Mouse (Mus musculus) neural tube, embryonic 11.5 days (tissue): ENCODE measurements around the gene Naa11. TPM values are rescaled to one million over a fixed set of nuclear protein-coding genes. Genes with fewer than 3 reads are reported as not detected.

Source experiments
- ATAC-seq: fragments of 200-750 bp; cut with Nextera tagmentation; 2 replicates; pipeline ENCODE4 v1.8.0; 2017; ENCODE audit warnings: moderate number of reproducible peaks, mild to moderate bottlenecking, moderate TSS enrichment, moderate library complexity; ENCODE audit not compliant: insufficient read depth, low FRiP score, low TSS enrichment
- DNase-seq: peaks from one replicate; pipeline ENCODE4 v3.0.0-alpha.2; 2015; ENCODE audit warnings: low spot score
- H3K27ac ChIP-seq: fragments of 300-500 bp; sonication (generic); 2 replicates; pipeline ENCODE4 v1.5.1; 2014; ENCODE audit warnings: low read depth, mild to moderate bottlenecking, low read length
- H3K27me3 ChIP-seq: fragments of 300-500 bp; sonication (generic); 2 replicates; pipeline ENCODE4 v1.6.1; 2014; ENCODE audit warnings: mild to moderate bottlenecking, low read length, mixed read lengths; ENCODE audit not compliant: control insufficient read depth, insufficient read depth
- H3K36me3 ChIP-seq: fragments of 300-500 bp; sonication (generic); 2 replicates; pipeline ENCODE4 v1.6.1; 2014; ENCODE audit warnings: mild to moderate bottlenecking, low read length, moderate library complexity, mixed read lengths; ENCODE audit not compliant: control insufficient read depth, insufficient read depth
- H3K4me1 ChIP-seq: fragments of 300-500 bp; sonication (generic); 2 replicates; pipeline ENCODE4 v1.6.1; 2014; ENCODE audit warnings: low read length, mixed read lengths; ENCODE audit not compliant: control insufficient read depth, insufficient read depth
- H3K4me2 ChIP-seq: fragments of 300-500 bp; sonication (generic); 2 replicates; pipeline ENCODE4 v1.6.1; 2014; ENCODE audit warnings: low read depth, mild to moderate bottlenecking, moderate library complexity
- H3K4me3 ChIP-seq: fragments of 300-500 bp; sonication (generic); 2 replicates; pipeline ENCODE4 v1.5.1; 2014; ENCODE audit warnings: low read depth, low read length
- H3K9ac ChIP-seq: fragments of 300-500 bp; sonication (generic); 2 replicates; pipeline ENCODE4 v1.6.1; 2014; ENCODE audit warnings: mild to moderate bottlenecking, low read length
- H3K9me3 ChIP-seq: fragments of 300-500 bp; sonication (generic); 2 replicates; pipeline ENCODE4 v1.6.1; 2016; ENCODE audit warnings: low read length; ENCODE audit not compliant: control insufficient read depth
- WGBS: fragments of 180-500 bp; shearing (Covaris S2); extraction: QIAGEN DNeasy Blood & Tissue Kit; methylation state at CpG from one replicate; pipeline ENCODE4 v1.1.7; 2014; 5-methylcytosine and 5-hydroxymethylcytosine counted together
- polyA plus RNA-seq: library from polyadenylated mRNA; unstranded; fragments of >200 nt; fragmentation: Nextera tagmentation; extraction: Ambion mirVana; gene quantifications from 2 replicates; pipeline ENCODE4 v1.2.1, GENCODE M21; 2014

Gene Naa11
- polyA plus RNA-seq, 1 experiment from 2014 or later, result not detected

- H3K4me3 ChIP-seq, result no peak overlapping the region
- H3K4me2 ChIP-seq, result no peak overlapping the region
- no peak overlapping the region for H3K27ac ChIP-seq
- DNase-seq (no peak), ATAC-seq (no peak)
- no peak overlapping the region for H3K9ac ChIP-seq
- H3K9me3 ChIP-seq, result no peaks in the 10 kb centered on the region
- no peaks in the 10 kb centered on the region for H3K27me3 ChIP-seq
- H3K36me3 ChIP-seq, result no peaks in the 10 kb centered on the region
- H3K4me1 ChIP-seq, result no peaks in the 10 kb centered on the region
These were observed 8.9 kb upstream of the Naa11 start for GRCm38 (mm10) chr5:97401042-97401441.

GRCm38 (mm10) chr5:97397585-97397984, 5.4 kb upstream of the Naa11 start:
- no peak overlapping the region for H3K27ac ChIP-seq
- WGBS, result 88% methylated on average over 4 of the region's 4 CpGs
- no peaks in the 10 kb centered on the region for H3K9me3 ChIP-seq
- ATAC-seq (no peak), DNase-seq (no peak)
- H3K27me3 ChIP-seq, result no peaks in the 10 kb centered on the region
- H3K9ac ChIP-seq, result no peak overlapping the region
- no peaks in the 10 kb centered on the region for H3K36me3 ChIP-seq
- no peaks in the 10 kb centered on the region for H3K4me1 ChIP-seq
- H3K4me2 ChIP-seq, result no peak overlapping the region
- H3K4me3 ChIP-seq, result no peak overlapping the region

- H3K36me3 ChIP-seq, result no peaks in the 10 kb centered on the region
- no peaks in the 10 kb centered on the region for H3K4me1 ChIP-seq
- DNase-seq (no peak), ATAC-seq (no peak)
- no peak overlapping the region for H3K4me2 ChIP-seq
- no peaks in the 10 kb centered on the region for H3K9me3 ChIP-seq
- no peak overlapping the region for H3K4me3 ChIP-seq
- no peak overlapping the region for H3K9ac ChIP-seq
- no peak overlapping the region for H3K27ac ChIP-seq
- H3K27me3 ChIP-seq, result no peaks in the 10 kb centered on the region
- WGBS, result 85% methylated on average over 6 of the region's 6 CpGs
These were observed 4.6 kb downstream of the Naa11 start for GRCm38 (mm10) chr5:97387622-97388021.

GRCm38 (mm10) chr5:97384399-97384798, 7.8 kb downstream of the Naa11 start:
- Histone ChIP-seq H3K27ac (no peak overlapping the region), H3K27me3 (no peaks in the 10 kb centered on the region), H3K4me3 (no peak overlapping the region), H3K36me3 (no peaks in the 10 kb centered on the region), H3K9ac (no peak overlapping the region), H3K9me3 (no peaks in the 10 kb centered on the region), H3K4me1 (no peaks in the 10 kb centered on the region), H3K4me2 (no peak overlapping the region)
- DNase-seq (no peak), ATAC-seq (no peak)
- 86% methylated on average over 4 of the region's 4 CpGs for WGBS

GRCm38 (mm10) chr5:97382548-97383222, 9.5 kb downstream of the Naa11 start:
- Histone ChIP-seq H3K36me3 (no peaks in the 10 kb centered on the region), H3K4me3 (no peak overlapping the region), H3K9me3 (no peaks in the 10 kb centered on the region), H3K4me2 (no peak overlapping the region), H3K27ac (no peak overlapping the region), H3K4me1 (no peaks in the 10 kb centered on the region), H3K27me3 (no peaks in the 10 kb centered on the region), H3K9ac (no peak overlapping the region)
- 80% methylated on average over 14 of the region's 14 CpGs for WGBS
- ATAC-seq (no peak), DNase-seq (no peak)

- Histone ChIP-seq H3K36me3 (no peaks in the 10 kb centered on the region), H3K9ac (no peak overlapping the region), H3K27me3 (no peaks in the 10 kb centered on the region), H3K4me3 (no peak overlapping the region), H3K9me3 (no peaks in the 10 kb centered on the region), H3K27ac (no peak overlapping the region), H3K4me2 (no peak overlapping the region), H3K4me1 (no peaks in the 10 kb centered on the region)
- no peak for ATAC-seq
- 49% methylated on average over 3 of the region's 3 CpGs for WGBS
- no peak for DNase-seq
These were observed 12.2 kb downstream of the Naa11 start for GRCm38 (mm10) chr5:97379976-97380375.

GRCm38 (mm10) chr5:97364781-97365180, 27.4 kb downstream of the Naa11 start:
- ATAC-seq, result no peak
- Histone ChIP-seq H3K4me2 (no peak overlapping the region), H3K4me1 (no peaks in the 10 kb centered on the region), H3K27ac (no peak overlapping the region), H3K4me3 (no peak overlapping the region), H3K27me3 (no peaks in the 10 kb centered on the region), H3K9me3 (no peaks in the 10 kb centered on the region), H3K9ac (no peak overlapping the region), H3K36me3 (no peaks in the 10 kb centered on the region)
- DNase-seq, result no peak
- 85% methylated on average over 8 of the region's 8 CpGs for WGBS

GRCm38 (mm10) chr5:97364252-97364651, 27.9 kb downstream of the Naa11 start:
- Histone ChIP-seq H3K27ac (no peak overlapping the region), H3K27me3 (no peaks in the 10 kb centered on the region), H3K9ac (no peak overlapping the region), H3K36me3 (no peaks in the 10 kb centered on the region), H3K4me2 (no peak overlapping the region), H3K4me1 (no peaks in the 10 kb centered on the region), H3K9me3 (no peaks in the 10 kb centered on the region), H3K4me3 (no peak overlapping the region)
- ATAC-seq (no peak), DNase-seq (no peak)
- 41% methylated on average over 8 of the region's 8 CpGs for WGBS

- Histone ChIP-seq H3K4me1 (no peaks in the 10 kb centered on the region), H3K36me3 (no peaks in the 10 kb centered on the region), H3K27me3 (no peaks in the 10 kb centered on the region), H3K9me3 (no peaks in the 10 kb centered on the region), H3K4me2 (no peak overlapping the region), H3K27ac (no peak overlapping the region), H3K9ac (no peak overlapping the region), H3K4me3 (no peak overlapping the region)
- DNase-seq (no peak), ATAC-seq (no peak)
- WGBS, result 54% methylated on average over 2 of the region's 2 CpGs
These were observed 29.6 kb downstream of the Naa11 start for GRCm38 (mm10) chr5:97362539-97362938.
